Mouse (Mus musculus): Measurements from ENCODE around the gene Mrpl53. TPM values are rescaled to one million over a fixed set of nuclear protein-coding genes. Genes with fewer than 3 reads are reported as not detected.

Mrpl53 gene
- polyA plus RNA-seq, 1 experiment from 2014 or later, result 18.3 TPM

- 53% methylated on average over 13 of the region's 13 CpGs for whole genome bisulfite sequencing (ENCODE audit: missing documents)
- H3K4me3 ChIP-seq (ENCODE audit: inconsistent target), result peak overlapping the region; percentile 87; the same call in 1 of the 2 replicates
Observed at GRCm38 (mm10) chr6:83107566-83108400, 1.1 kb upstream of the Mrpl53 start.

GRCm38 (mm10) chr6:83111510-83112136 lies 2.8 kb downstream of the Mrpl53 start:
- 88% methylated on average over 4 of the region's 4 CpGs for WGBS (ENCODE audit: missing documents)
- H3K27ac ChIP-seq, result no peak overlapping the region
- H3K4me3 ChIP-seq (ENCODE audit: inconsistent target), result no peak overlapping the region
- peaks cover 3% of the 10 kb centered on the region; the same call in 1 of the 2 replicates for H3K36me3 ChIP-seq (ENCODE audit: inconsistent target)
- H3K79me2 ChIP-seq (ENCODE audit: inconsistent target), result peaks cover 42% of the 10 kb centered on the region; the same call in 1 of the 2 replicates

More at GRCm38 (mm10) chr6:83107566-83108400, 1.1 kb upstream of the Mrpl53 start:
- Histone ChIP-seq H3K27ac (0 out of 2 replicates have a peak overlapping the region, but pooled peaks have one; percentile 65), H3K79me2 (ENCODE audit: inconsistent target) (peaks cover 27% of the 10 kb centered on the region), H3K36me3 (ENCODE audit: inconsistent target) (peaks cover 18% of the 10 kb centered on the region; the same call in 1 of the 2 replicates)

GRCm38 (mm10) chr6:83115011-83115671 lies 6.3 kb downstream of the Mrpl53 start, which contains the start of gene Mogs:
Gene Mogs (plus strand): TSS chr6:83115496.
- under 1% methylated on average over 58 of the region's 58 CpGs for WGBS (ENCODE audit: missing documents)
- peak within 1 kb of the TSS; percentile 83 for H3K4me3 ChIP-seq (ENCODE audit: inconsistent target)
- no peaks in the 10 kb centered on the region for H3K36me3 ChIP-seq (ENCODE audit: inconsistent target)
- peak within 1 kb of the TSS; percentile 72 for H3K27ac ChIP-seq
- peaks cover 32% of the 10 kb centered on the region; the same call in 1 of the 2 replicates for H3K79me2 ChIP-seq (ENCODE audit: inconsistent target)

GRCm38 (mm10) chr6:83115682-83116372 lies 7.0 kb downstream of the Mrpl53 start:
- Histone ChIP-seq H3K4me3 (ENCODE audit: inconsistent target) (peak overlapping the region; percentile 64), H3K36me3 (ENCODE audit: inconsistent target) (no peaks in the 10 kb centered on the region)
- WGBS (ENCODE audit: missing documents), result 2% methylated on average over 39 of the region's 48 CpGs

GRCm38 (mm10) chr6:83116373-83117164 lies 7.7 kb downstream of the Mrpl53 start:
- 0 out of 2 replicates have a peak overlapping the region, but pooled peaks have one; percentile 15 for H3K27ac ChIP-seq
- peaks cover 24% of the 10 kb centered on the region; the same call in 1 of the 2 replicates for H3K79me2 ChIP-seq (ENCODE audit: inconsistent target)
- 84% methylated on average over 11 of the region's 11 CpGs for WGBS (ENCODE audit: missing documents)
- peak overlapping the region; percentile 64 for H3K4me3 ChIP-seq (ENCODE audit: inconsistent target)
- no peaks in the 10 kb centered on the region for H3K36me3 ChIP-seq (ENCODE audit: inconsistent target)

More at GRCm38 (mm10) chr6:83115682-83116372, 7.0 kb downstream of the Mrpl53 start:
- Histone ChIP-seq H3K79me2 (ENCODE audit: inconsistent target) (peaks cover 25% of the 10 kb centered on the region; the same call in 1 of the 2 replicates), H3K27ac (peak overlapping the region; percentile 15; the same call in 1 of the 2 replicates)

GRCm38 (mm10) chr6:83117165-83117438 lies 8.3 kb downstream of the Mrpl53 start:
- Histone ChIP-seq H3K79me2 (ENCODE audit: inconsistent target) (peaks cover 24% of the 10 kb centered on the region; the same call in 1 of the 2 replicates), H3K4me3 (ENCODE audit: inconsistent target) (no peak overlapping the region), H3K27ac (no peak overlapping the region), H3K36me3 (ENCODE audit: inconsistent target) (no peaks in the 10 kb centered on the region)
- WGBS (ENCODE audit: missing documents), result 97% methylated on average over 3 of the region's 4 CpGs

GRCm38 (mm10) chr6:83117616-83118015 lies 8.8 kb downstream of the Mrpl53 start:
- peaks cover 24% of the 10 kb centered on the region; the same call in 1 of the 2 replicates for H3K79me2 ChIP-seq (ENCODE audit: inconsistent target)
- H3K4me3 ChIP-seq (ENCODE audit: inconsistent target), result no peak overlapping the region
- H3K36me3 ChIP-seq (ENCODE audit: inconsistent target), result no peaks in the 10 kb centered on the region
- 90% methylated on average over 11 of the region's 13 CpGs for WGBS (ENCODE audit: missing documents)
- no peak overlapping the region for H3K27ac ChIP-seq

GRCm38 (mm10) chr6:83118369-83118768 lies 9.5 kb downstream of the Mrpl53 start:
- H3K79me2 ChIP-seq (ENCODE audit: inconsistent target), result peaks cover 24% of the 10 kb centered on the region; the same call in 1 of the 2 replicates
- H3K27ac ChIP-seq, result no peak overlapping the region
- H3K4me3 ChIP-seq (ENCODE audit: inconsistent target), result no peak overlapping the region
- 92% methylated on average over 11 of the region's 11 CpGs for WGBS (ENCODE audit: missing documents)
- no peaks in the 10 kb centered on the region for H3K36me3 ChIP-seq (ENCODE audit: inconsistent target)

GRCm38 (mm10) chr6:83118825-83119733 lies 10.2 kb downstream of the Mrpl53 start:
- 43% methylated on average over 14 of the region's 14 CpGs for WGBS (ENCODE audit: missing documents)
- Histone ChIP-seq H3K36me3 (ENCODE audit: inconsistent target) (no peaks in the 10 kb centered on the region), H3K4me3 (ENCODE audit: inconsistent target) (no peak overlapping the region), H3K27ac (no peak overlapping the region), H3K79me2 (ENCODE audit: inconsistent target) (peaks cover 18% of the 10 kb centered on the region; the same call in 1 of the 2 replicates)

GRCm38 (mm10) chr6:83119734-83120051 lies 10.9 kb downstream of the Mrpl53 start:
- H3K79me2 ChIP-seq (ENCODE audit: inconsistent target), result peaks cover 19% of the 10 kb centered on the region; the same call in 1 of the 2 replicates
- 31% methylated on average over 7 of the region's 7 CpGs for WGBS (ENCODE audit: missing documents)
- H3K4me3 ChIP-seq (ENCODE audit: inconsistent target), result no peak overlapping the region
- H3K36me3 ChIP-seq (ENCODE audit: inconsistent target), result no peaks in the 10 kb centered on the region
- H3K27ac ChIP-seq, result no peak overlapping the region

- Histone ChIP-seq H3K36me3 (ENCODE audit: inconsistent target) (no peaks in the 10 kb centered on the region), H3K27ac (peak within 1 kb of the TSS; percentile 27), H3K4me3 (ENCODE audit: inconsistent target) (peak within 1 kb of the TSS; percentile 54), H3K79me2 (ENCODE audit: inconsistent target) (peaks cover 10% of the 10 kb centered on the region; the same call in 1 of the 2 replicates)
- WGBS (ENCODE audit: missing documents), result under 1% methylated on average over 38 of the region's 38 CpGs
Observed at GRCm38 (mm10) chr6:83120930-83121862, 12.4 kb downstream of the Mrpl53 start, which contains the start of gene Wbp1. Gene Wbp1 (minus strand): TSS chr6:83121559.
